Mouse (Mus musculus) midbrain, embryonic 16.5 days (tissue): ENCODE data around the gene Palld. TPM values are rescaled to one million over a fixed set of nuclear protein-coding genes. Genes with fewer than 3 reads are reported as not detected.

ENCODE experiments used
- ATAC-seq: fragments of 200-750 bp; cut with Nextera tagmentation; 2 replicates; pipeline ENCODE4 v1.8.0; 2017; ENCODE audit warnings: moderate TSS enrichment
- H3K27ac ChIP-seq: fragments of 300-500 bp; sonication (generic); 2 replicates; pipeline ENCODE4 v1.5.1; 2014; ENCODE audit warnings: mild to moderate bottlenecking, low read length, mixed read lengths
- H3K27me3 ChIP-seq: fragments of 300-500 bp; sonication (generic); 2 replicates; pipeline ENCODE4 v1.6.1; 2014; ENCODE audit warnings: low read depth, low read length, mixed read lengths; ENCODE audit not compliant: control insufficient read depth, insufficient read depth
- H3K36me3 ChIP-seq: fragments of 300-500 bp; sonication (generic); 2 replicates; pipeline ENCODE4 v1.6.1; 2014; ENCODE audit warnings: mild to moderate bottlenecking, low read length, moderate library complexity, mixed read lengths; ENCODE audit not compliant: control insufficient read depth, insufficient read depth
- H3K4me1 ChIP-seq: fragments of 300-500 bp; sonication (generic); 2 replicates; pipeline ENCODE4 v1.6.1; 2014; ENCODE audit warnings: mild to moderate bottlenecking, low read length, mixed read lengths; ENCODE audit not compliant: control insufficient read depth, insufficient read depth
- H3K4me2 ChIP-seq: fragments of 300-500 bp; sonication (generic); 2 replicates; pipeline ENCODE4 v1.6.1; 2014; ENCODE audit warnings: mild to moderate bottlenecking, low read length, mixed read lengths
- H3K4me3 ChIP-seq: fragments of 300-500 bp; sonication (generic); 2 replicates; pipeline ENCODE4 v1.5.1; 2014; ENCODE audit warnings: low read depth, mild to moderate bottlenecking, low read length, moderate library complexity, mixed read lengths
- H3K9ac ChIP-seq: fragments of 300-500 bp; sonication (generic); 2 replicates; pipeline ENCODE4 v1.6.1; 2014; ENCODE audit warnings: low read depth, low read length, mixed read lengths
- H3K9me3 ChIP-seq: fragments of 300-500 bp; sonication (generic); replicated peaks from 2 replicates; pipeline ENCODE4 v1.6.1; 2014; ENCODE audit warnings: mild to moderate bottlenecking, low read length, mixed read lengths; ENCODE audit not compliant: control insufficient read depth, poor library complexity, severe bottlenecking
- WGBS: fragments of 180-500 bp; shearing (Covaris S2); extraction: QIAGEN DNeasy Blood & Tissue Kit; methylation state at CpG from one replicate; pipeline ENCODE4 v1.1.7; 2014; 5-methylcytosine and 5-hydroxymethylcytosine counted together
- polyA plus RNA-seq: library from polyadenylated mRNA; unstranded; fragments of >200 nt; fragmentation: Nextera tagmentation; extraction: Ambion mirVana; gene quantifications from 2 replicates; pipeline ENCODE4 v1.2.1, GENCODE M21; 2015

Gene Palld
- polyA plus RNA-seq, 1 experiment from 2014 or later = 15.4 TPM

DNA sequence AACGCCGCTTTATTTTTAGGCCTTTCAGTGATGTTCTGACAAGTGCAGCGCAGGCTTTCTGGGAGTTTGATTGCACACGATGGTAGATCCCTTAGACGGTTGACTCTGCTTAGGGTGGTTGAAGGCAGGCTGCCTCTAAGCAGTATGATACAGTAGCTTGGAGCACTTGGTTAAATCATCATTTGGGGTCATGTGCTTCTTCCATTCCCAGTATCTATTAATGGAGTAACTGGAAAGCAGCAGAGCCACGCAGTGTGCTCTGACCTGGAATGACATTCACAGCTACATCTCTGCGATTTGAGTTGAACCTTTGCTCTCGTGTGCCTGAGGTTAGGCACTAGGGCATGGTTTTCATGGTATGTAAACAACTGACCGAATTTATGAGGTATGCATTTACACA, 11.5 kb upstream of the Palld start:
- H3K9me3 ChIP-seq = no peaks in the 10 kb centered on the region
- H3K27me3 ChIP-seq = no peaks in the 10 kb centered on the region
- WGBS = 90% methylated on average over 9 of the region's 9 CpGs
- no peak overlapping the region for H3K4me3 ChIP-seq
- no peak overlapping the region for H3K27ac ChIP-seq
- no peak for ATAC-seq
- no peak overlapping the region for H3K9ac ChIP-seq
- H3K4me2 ChIP-seq = no peak overlapping the region
- H3K4me1 ChIP-seq = no peaks in the 10 kb centered on the region
- H3K36me3 ChIP-seq = no peaks in the 10 kb centered on the region

- no peaks in the 10 kb centered on the region for H3K27me3 ChIP-seq
Measured at GRCm38 (mm10) chr8:61912817-61913216, 10.3 kb upstream of the Palld start.

DNA sequence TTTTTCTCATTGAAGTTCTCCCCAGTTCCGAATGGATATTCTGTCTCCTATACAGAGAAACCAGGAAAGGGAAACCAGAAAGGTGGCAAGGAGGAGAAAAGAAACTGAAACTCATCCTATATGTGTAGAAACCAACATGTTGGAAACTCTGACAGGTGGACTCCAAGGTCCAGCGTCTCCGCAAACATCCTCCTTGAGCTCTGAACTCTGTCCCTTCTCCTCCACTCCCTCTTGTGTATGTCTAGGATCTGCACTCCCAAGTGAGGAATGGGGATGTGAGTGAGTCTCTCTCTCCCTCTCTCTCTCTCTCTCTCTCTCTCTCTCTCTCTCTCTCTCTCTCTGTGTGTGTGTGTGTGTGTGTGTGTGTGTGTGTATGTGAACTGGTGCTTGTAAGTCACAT, 6.8 kb upstream of the Palld start:
- H3K36me3 ChIP-seq = no peaks in the 10 kb centered on the region
- H3K4me3 ChIP-seq = no peak overlapping the region
- no peaks in the 10 kb centered on the region for H3K9me3 ChIP-seq
- H3K9ac ChIP-seq = no peak overlapping the region
- WGBS = 88% methylated on average over 3 of the region's 3 CpGs
- ATAC-seq = no peak
- H3K4me2 ChIP-seq = no peak overlapping the region
- H3K27me3 ChIP-seq = no peaks in the 10 kb centered on the region
- no peak overlapping the region for H3K27ac ChIP-seq
- no peaks in the 10 kb centered on the region for H3K4me1 ChIP-seq

More at GRCm38 (mm10) chr8:61912817-61913216, 10.3 kb upstream of the Palld start:
- Histone ChIP-seq H3K4me1 (no peaks in the 10 kb centered on the region), H3K27ac (no peak overlapping the region), H3K9ac (no peak overlapping the region), H3K9me3 (no peaks in the 10 kb centered on the region), H3K4me3 (no peak overlapping the region), H3K36me3 (no peaks in the 10 kb centered on the region), H3K4me2 (no peak overlapping the region)
- ATAC-seq = no peak
- WGBS = 95% methylated on average over 5 of the region's 5 CpGs

DNA sequence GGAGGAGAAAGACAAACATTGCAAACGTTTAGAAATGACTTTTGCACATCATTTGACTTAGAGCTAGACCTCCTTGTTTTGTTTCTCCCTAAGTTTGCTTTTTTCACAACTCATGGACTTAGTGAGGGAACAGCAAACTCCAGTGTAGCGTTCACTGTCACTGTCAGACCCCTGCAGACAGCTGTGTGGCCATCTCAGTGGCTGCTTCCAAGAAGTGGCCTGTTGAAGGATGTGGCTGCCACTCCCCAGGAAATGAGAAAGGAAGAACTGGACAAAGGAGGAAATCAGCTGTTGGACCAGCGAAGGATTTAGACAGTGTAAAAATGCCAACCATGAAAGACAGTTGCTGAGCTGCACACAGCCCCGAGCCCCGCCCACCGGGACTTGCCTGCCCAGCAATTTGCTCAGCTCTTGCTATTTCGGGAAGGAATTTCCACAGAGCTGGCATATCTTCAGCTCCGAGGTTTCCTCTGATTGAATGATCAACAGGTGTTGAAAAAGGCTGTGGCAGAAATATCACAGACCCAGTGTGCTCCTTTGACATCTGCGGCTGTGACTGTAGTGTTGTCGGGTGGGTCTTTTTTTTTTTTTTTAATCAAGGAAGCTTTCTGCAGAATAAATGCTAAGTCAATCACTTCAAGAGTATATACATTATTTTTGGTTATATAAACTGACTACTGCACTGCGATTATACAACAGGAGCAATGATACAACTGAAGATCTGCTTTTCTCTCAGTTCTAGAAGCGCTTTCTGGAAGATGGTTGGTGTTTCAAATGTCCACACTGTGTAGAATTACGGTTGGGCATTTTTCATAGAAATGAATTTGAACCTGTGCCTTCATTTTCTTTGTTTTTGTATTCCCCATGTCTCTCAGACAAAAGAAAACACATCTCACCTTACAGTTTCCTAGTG, 6.1 kb upstream of the Palld start:
- ATAC-seq = no peak
- no peaks in the 10 kb centered on the region for H3K27me3 ChIP-seq
- H3K9me3 ChIP-seq = no peaks in the 10 kb centered on the region
- H3K36me3 ChIP-seq = no peaks in the 10 kb centered on the region
- H3K4me3 ChIP-seq = no peak overlapping the region
- H3K4me1 ChIP-seq = no peaks in the 10 kb centered on the region
- H3K4me2 ChIP-seq = no peak overlapping the region
- no peak overlapping the region for H3K27ac ChIP-seq
- 80% methylated on average over 13 of the region's 13 CpGs for whole genome bisulfite sequencing
- H3K9ac ChIP-seq = no peak overlapping the region

- no peak for ATAC-seq
- no peak overlapping the region for H3K9ac ChIP-seq
- H3K4me3 ChIP-seq = no peak overlapping the region
- no peaks in the 10 kb centered on the region for H3K27me3 ChIP-seq
- no peaks in the 10 kb centered on the region for H3K9me3 ChIP-seq
- H3K36me3 ChIP-seq = no peaks in the 10 kb centered on the region
- H3K4me2 ChIP-seq = no peak overlapping the region
- WGBS = 13% methylated on average over 6 of the region's 6 CpGs
- H3K4me1 ChIP-seq = no peaks in the 10 kb centered on the region
- H3K27ac ChIP-seq = no peak overlapping the region
Measured at GRCm38 (mm10) chr8:61901028-61901717, 1.3 kb downstream of the Palld start.

DNA sequence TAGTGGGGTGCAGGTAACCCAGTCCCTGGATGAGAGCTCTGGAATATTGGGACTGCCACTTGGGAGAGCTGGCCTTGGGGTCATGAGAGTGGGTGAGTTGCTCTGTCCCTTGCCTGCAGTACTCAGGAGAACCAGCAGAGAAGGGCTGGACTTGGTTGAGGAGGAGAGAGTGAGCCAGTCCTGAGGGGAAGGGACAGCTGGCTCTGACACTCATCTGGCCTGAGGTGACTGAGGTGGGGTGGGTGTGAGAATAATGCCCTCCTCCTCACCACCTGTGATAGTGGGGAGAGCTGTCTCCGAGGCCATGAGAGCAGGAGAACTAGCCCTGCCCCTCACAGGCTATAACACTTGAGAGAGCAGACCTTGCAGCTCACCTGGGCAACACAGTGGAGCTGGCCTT, 5.1 kb downstream of the Palld start:
- no peak for ATAC-seq
- Histone ChIP-seq H3K4me2 (no peak overlapping the region), H3K9ac (no peak overlapping the region), H3K27me3 (no peaks in the 10 kb centered on the region), H3K9me3 (no peaks in the 10 kb centered on the region), H3K36me3 (no peaks in the 10 kb centered on the region), H3K4me1 (no peaks in the 10 kb centered on the region), H3K27ac (no peak overlapping the region), H3K4me3 (no peak overlapping the region)
- 80% methylated on average over 1 of the region's 1 CpGs for WGBS

DNA sequence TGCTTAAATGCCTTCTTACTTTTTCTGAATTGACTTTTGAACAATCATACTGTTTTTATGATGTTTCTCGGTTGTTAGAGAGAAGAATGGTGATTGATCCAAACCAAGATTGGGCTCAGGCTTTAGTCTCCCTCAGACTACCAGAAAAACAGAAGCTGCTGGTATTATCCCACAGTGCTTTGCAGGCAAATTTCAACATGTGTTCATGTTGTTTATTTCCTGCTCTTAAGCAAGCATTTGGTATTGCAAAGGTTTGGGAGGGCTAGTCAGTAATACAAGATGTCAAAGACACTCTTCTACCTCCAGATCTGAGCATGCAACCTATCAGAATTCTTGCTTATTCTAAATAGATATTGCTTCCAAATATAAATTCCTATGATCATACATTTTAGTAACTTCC, 5.7 kb downstream of the Palld start:
- no peaks in the 10 kb centered on the region for H3K9me3 ChIP-seq
- 94% methylated on average over 1 of the region's 1 CpGs for WGBS
- H3K27me3 ChIP-seq = no peaks in the 10 kb centered on the region
- H3K4me1 ChIP-seq = no peaks in the 10 kb centered on the region
- no peak overlapping the region for H3K9ac ChIP-seq
- no peak overlapping the region for H3K4me2 ChIP-seq
- no peak overlapping the region for H3K27ac ChIP-seq
- H3K4me3 ChIP-seq = no peak overlapping the region
- no peak for ATAC-seq
- no peaks in the 10 kb centered on the region for H3K36me3 ChIP-seq

DNA sequence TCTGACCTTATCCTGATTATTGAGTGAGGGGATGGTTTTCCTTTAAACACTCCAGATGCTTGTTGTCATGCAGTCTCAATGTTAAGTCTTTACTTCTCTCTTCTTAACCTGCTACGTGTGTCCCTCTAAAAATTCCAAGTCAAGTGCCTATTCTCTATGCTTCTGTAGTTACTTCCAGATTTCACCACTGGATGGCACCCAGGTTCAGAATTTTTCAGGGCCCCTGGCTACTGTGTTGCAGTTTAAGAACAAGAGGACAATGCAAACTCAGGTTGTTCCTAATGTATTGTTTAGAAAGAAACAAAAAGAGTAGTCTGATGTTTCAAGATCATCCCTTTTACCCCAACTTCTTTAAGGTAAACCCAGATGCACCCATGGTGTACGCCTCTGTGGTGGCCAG, 8.4 kb downstream of the Palld start:
- no peak; the same call in 1 of the 2 replicates for ATAC-seq
- H3K36me3 ChIP-seq = no peaks in the 10 kb centered on the region
- no peaks in the 10 kb centered on the region for H3K9me3 ChIP-seq
- 56% methylated on average over 2 of the region's 2 CpGs for WGBS
- H3K4me3 ChIP-seq = no peak overlapping the region
- no peak overlapping the region for H3K4me2 ChIP-seq
- no peak overlapping the region for H3K27ac ChIP-seq
- no peak overlapping the region for H3K9ac ChIP-seq
- H3K4me1 ChIP-seq = no peaks in the 10 kb centered on the region
- H3K27me3 ChIP-seq = no peaks in the 10 kb centered on the region

GRCm38 (mm10) chr8:61877607-61878006, 24.9 kb downstream of the Palld start:
- Histone ChIP-seq H3K9me3 (no peaks in the 10 kb centered on the region), H3K27ac (no peak overlapping the region), H3K9ac (no peak overlapping the region), H3K4me3 (no peak overlapping the region), H3K4me2 (no peak overlapping the region), H3K27me3 (no peaks in the 10 kb centered on the region), H3K4me1 (no peaks in the 10 kb centered on the region), H3K36me3 (no peaks in the 10 kb centered on the region)
- ATAC-seq = no peak
- 78% methylated on average over 7 of the region's 7 CpGs for WGBS
